Mouse (Mus musculus) bone marrow macrophage, adult 2 months (primary cell): ENCODE measurements at regions not wholly inside any gene's neighbourhood (a gene's known extent, or its start where the extent isn't known, plus 50 kb on each side); places are given as distances from the start of the nearest gene placed in this dataset.

Source experiments
- CTCF ChIP-seq: IDR thresholded peaks from 2 replicates; pipeline ENCODE4 v1.5.1; 2012; ENCODE audit warnings: low read depth, mild to moderate bottlenecking, low read length, moderate library complexity
- POLR2A ChIP-seq: IDR thresholded peaks from 2 replicates; pipeline ENCODE4 v1.6.1; 2012; ENCODE audit warnings: mild to moderate bottlenecking, low read depth, low read length, borderline replicate concordance

GRCm38 (mm10) chr15:5625367-5625766 is 381.4 kb upstream of the Ptger4 start:
- TF ChIP-seq CTCF (no peak), POLR2A (no peak)
